Mouse (Mus musculus) c-Kit-positive CD71-positive TER-119-negative erythroid progenitor cells, embryonic 14.5 days (primary cell): ENCODE measurements around the gene Dclre1c.
"Not testable (repeated sequence)": the region's sequence is repeated elsewhere in the genome, so short reads cannot be mapped to it uniquely, and the experiment has no call there.

Source experiments
- DNase-seq: peaks from one replicate; pipeline ENCODE4 v3.0.0-alpha.2; 2013; ENCODE audit warnings: low read depth

Gene Dclre1c

DNA sequence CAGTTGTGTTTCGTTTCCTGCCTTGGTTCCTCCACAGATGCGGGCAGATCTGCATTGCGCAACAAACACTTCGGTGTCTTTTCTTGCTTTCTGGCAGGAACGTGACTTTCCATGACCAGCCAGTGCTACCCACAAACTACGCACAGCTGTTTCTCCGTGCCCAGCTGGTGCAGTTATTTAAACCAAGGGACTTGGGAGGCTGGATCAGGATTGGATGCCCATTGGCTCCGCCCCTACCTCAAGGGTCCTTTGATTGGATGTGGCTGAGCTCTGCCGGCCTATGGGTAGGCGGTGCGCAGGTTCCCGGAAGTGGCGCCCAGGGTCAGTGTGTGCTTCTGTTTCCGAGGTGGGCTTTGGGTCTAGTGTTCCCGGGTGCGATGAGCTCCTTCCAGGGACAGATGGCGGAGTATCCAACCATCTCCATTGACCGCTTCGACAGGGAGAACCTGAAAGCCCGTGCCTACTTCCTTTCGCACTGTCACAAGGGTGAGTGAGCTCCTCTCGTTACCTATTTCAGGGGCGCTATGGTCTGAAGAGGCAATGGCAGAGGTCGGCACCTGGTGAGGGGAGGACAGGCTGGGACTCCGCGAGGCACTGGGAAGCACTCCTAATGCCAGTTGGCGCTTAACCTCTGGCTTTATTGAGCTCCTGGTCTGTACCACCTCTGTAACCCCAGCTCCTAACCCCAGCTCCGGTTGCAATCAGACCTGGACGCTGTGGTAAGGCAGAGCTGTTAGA, at the start of gene Dclre1c:
Dclre1c (plus strand) TSS at position 291 of the 738 bp plus-strand sequence.
- peak; percentile 93 for DNase-seq

DNA sequence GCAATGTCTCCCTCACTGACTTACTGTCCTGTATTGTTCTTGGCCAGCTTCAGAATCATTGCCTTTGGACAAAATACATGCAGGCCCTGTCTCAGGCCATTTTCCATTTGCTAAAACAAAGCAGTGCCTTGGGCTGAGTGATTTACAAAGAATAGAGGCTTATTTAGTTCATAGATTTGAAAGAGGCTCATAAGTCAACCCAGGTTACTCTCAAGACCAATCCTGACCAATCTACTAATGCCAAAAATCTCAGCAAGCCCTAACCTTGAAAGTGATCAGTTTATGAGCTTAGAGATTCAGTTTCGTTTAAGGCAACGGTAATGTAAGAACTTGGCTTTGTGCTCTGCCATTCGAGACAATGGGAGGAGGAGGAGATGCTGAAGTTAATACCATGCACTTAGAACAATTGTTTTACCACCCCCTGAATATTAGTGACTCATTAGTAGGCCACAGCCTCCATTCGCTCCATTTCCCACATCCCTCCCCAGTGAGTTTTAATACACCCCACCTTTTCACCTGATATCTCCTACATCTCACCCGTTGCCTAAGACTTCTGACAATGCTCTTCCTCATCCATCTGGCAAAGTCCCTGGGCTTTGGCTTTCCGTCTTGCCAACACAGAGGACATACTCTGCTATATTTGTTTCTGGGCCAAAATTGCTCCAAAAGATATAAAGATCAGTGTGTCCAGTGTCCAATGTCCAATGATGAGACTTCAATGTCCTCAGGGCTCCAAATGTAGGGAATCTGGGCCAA, 36.6 kb upstream of the Dclre1c start:
- DNase-seq = no peak

DNA sequence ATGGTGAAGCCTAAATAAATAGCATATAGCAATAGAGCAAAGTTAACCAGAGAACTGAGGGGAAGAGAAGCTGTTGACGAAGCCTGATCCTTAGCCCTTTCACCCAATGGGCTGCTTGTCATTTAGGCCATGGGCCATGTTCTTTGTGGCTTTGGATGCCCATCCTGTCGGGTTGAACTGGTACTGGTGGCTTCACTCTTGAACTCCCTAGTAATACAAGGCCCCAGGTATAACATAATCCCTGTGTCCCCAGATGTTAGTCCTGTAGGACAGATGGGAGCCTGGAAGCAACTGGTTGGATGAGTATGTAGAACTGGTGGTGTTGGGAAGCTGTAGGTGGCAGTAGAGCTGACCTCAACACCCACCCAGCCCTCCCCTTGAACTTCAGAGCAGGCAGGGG, 32.0 kb upstream of the Dclre1c start:
- DNase-seq = no peak

DNA sequence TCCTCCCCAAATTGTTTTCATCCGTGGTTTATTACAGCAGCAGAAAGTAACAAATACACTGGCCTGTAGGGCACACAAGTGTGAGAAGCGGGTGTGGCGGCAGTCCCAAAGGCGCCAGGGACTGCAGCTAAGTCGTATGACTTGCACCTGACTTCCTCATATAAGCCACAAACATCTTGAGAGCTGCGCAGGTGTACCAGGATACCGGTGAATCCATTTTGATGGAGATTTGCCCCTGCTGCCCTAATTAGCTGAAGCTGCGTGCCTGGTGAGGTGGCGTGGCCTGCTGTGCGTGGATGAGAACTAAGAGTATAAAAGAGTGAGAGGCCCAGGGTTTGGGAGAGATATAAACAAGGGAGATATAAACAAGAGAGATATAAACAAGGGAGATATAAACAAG, 26.8 kb upstream of the Dclre1c start, which contains the start of gene Olah:
Olah (minus strand) TSS at position 101 of the 400 bp plus-strand sequence.
- DNase-seq = not testable (repeated sequence)

DNA sequence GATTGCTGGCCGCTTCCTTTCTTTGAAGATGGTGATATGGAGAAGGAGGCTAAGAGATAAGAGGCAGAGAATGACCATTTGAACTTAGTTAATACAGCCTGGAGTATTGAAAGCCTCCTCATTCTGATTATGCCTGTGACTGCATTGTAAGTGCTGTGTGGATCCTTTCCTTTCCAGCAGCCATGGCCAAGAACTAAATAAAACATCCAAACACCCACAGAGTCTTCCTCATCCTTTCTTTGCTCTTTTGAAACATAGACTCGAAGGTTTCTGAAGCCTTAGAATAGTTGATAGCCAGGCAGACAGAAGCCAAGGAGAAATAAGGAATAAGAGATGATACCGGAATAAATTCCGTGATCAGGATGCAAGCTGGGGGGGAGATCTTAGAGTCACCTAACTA, 17.9 kb upstream of the Dclre1c start:
- no peak for DNase-seq

- DNase-seq = no peak
Observed at GRCm38 (mm10) chr2:3407756-3408155, 16.2 kb upstream of the Dclre1c start.

DNA sequence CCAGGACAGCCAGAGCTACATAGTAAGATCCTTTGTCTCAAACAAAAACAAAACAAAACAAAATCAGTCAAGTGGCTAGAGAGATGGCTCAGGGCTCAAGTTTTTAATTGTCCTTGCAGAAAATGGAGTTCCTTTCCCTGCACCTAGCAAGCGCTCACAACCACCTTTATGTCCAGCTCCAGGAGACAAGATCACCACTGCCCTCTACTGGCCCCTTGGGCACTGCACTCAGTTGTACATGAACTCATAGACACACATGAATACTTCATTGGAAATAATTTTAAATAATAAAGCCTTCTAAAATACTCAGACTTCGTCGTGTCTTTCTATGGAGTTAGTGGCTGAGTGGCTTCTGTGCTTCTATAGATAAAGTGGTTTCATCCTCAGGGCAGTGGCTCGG, 9.7 kb upstream of the Dclre1c start:
- DNase-seq = peak; percentile 60

GRCm38 (mm10) chr2:3415676-3416075, 8.3 kb upstream of the Dclre1c start:
- no peak for DNase-seq

GRCm38 (mm10) chr2:3418883-3419431, 5.0 kb upstream of the Dclre1c start:
- peak; percentile 93 for DNase-seq

DNA sequence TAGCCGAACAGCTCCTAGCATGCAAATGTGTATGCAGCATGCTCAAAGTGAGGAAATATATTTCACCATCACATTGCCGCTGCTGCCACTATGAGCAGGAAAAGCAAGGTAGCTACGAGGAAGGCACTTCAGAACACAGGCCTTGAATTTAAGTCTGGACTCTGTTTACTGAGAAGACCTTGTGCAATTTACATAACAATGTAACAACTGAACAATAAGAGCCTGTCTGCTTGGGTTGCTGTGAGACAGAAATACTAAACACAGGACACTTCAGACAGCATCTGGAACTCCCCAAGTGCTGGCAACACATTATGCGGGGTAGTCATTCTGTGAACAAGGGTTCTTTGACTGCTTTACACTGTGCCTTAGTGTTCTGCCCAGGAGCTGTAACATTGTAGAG, 3.8 kb upstream of the Dclre1c start:
- no peak for DNase-seq

GRCm38 (mm10) chr2:3422548-3422947, 1.4 kb upstream of the Dclre1c start, which contains the start of gene Meig1:
Meig1 (minus strand) TSS chr2:3422648.
- DNase-seq = no peak

- DNase-seq = no peak
Observed at GRCm38 (mm10) chr2:3424579-3424910, 614 bp downstream of the Dclre1c start.

DNA sequence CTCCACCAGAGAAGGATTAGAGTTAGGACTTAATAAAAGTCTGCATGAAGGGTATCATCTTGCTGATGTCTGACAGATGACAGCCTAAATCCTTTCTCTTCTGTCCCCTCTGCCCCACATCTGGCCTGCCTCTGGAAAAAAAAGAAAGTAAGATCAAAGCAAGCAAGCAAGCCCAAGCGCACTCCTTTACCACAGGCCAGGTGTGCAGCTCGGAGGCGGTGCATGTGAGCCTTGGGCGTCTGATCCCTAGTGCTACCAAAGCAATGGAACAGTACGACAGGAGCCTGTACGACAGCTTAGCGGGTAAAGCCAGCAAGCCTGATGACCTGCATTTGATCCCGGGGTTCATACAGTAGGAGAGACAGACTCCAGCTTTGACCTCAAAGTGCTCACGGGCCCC, 7.0 kb downstream of the Dclre1c start:
- no peak for DNase-seq

GRCm38 (mm10) chr2:3435369-3436061, 11.6 kb downstream of the Dclre1c start:
- no peak for DNase-seq

DNA sequence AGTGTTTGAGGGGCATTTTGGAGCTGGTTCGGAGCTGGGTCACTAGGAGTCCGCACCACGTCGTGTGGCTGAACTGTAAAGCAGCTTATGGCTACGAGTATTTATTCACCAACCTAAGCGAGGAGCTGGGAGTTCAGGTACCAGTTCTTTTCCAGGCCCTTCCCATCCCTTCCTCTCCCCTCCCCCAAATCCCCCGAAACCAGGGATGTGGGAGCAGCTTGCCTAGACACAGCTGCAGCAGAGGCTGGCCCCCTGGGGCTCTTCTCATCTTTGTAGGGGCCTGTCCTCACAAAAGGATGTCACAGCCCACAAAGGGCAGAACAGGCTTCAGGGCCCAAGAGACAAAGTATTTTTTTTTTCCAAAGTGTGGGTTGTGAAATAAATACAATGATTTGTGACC, 14.0 kb downstream of the Dclre1c start:
- DNase-seq = no peak

- DNase-seq = no peak
Observed at GRCm38 (mm10) chr2:3444206-3444605, 20.3 kb downstream of the Dclre1c start.

- no peak for DNase-seq
Observed at GRCm38 (mm10) chr2:3445984-3446383, 22.1 kb downstream of the Dclre1c start.

- no peak for DNase-seq
Observed at GRCm38 (mm10) chr2:3449431-3449830, 25.5 kb downstream of the Dclre1c start.

- no peak for DNase-seq
Observed at GRCm38 (mm10) chr2:3453096-3453495, 29.2 kb downstream of the Dclre1c start.

GRCm38 (mm10) chr2:3456590-3456989, 32.7 kb downstream of the Dclre1c start:
- DNase-seq = no peak

- DNase-seq = peak; percentile 48
Observed at GRCm38 (mm10) chr2:3473891-3474290, 50.0 kb downstream of the Dclre1c start.

GRCm38 (mm10) chr2:3474361-3474805, 50.5 kb downstream of the Dclre1c start:
- DNase-seq = peak; percentile 56
